Mouse (Mus musculus) ES-E14 (cell line): Measurements from ENCODE around the gene Tmem184b. TPM values are rescaled to one million over a fixed set of nuclear protein-coding genes. Genes with fewer than 3 reads are reported as not detected.

Source experiments
- DNase-seq: peaks from one replicate; pipeline ENCODE4 v3.0.0-alpha.2; 2013; ENCODE audit warnings: low read depth, low spot score
- H3K27ac ChIP-seq: 2 replicates; pipeline ENCODE4 v1.5.1; 2012; ENCODE audit warnings: low read depth, mild to moderate bottlenecking, low read length, moderate library complexity, mixed read lengths; ENCODE audit not compliant: poor library complexity, insufficient read depth, severe bottlenecking
- H3K36me3 ChIP-seq: 2 replicates; pipeline ENCODE4 v1.6.1; 2012; ENCODE audit warnings: mild to moderate bottlenecking, low read length, moderate library complexity, mixed read lengths; ENCODE audit not compliant: control insufficient read depth, poor library complexity, insufficient read depth, severe bottlenecking
- H3K4me1 ChIP-seq, 2 experiments: fragments of 150-350 bp in 1 of 2; sonication (generic) in 1 of 2; 2 replicates each; pipeline ENCODE4 v1.6.1; 2012; ENCODE audit warnings: low read length in 2 of 2, mild to moderate bottlenecking in 1 of 2, mixed read lengths in 1 of 2; ENCODE audit not compliant: control insufficient read depth in 2 of 2, insufficient read depth in 2 of 2, poor library complexity in 1 of 2
- H3K4me3 ChIP-seq, 2 experiments: fragments of 150-350 bp in 1 of 2; sonication (generic) in 1 of 2; 2 replicates each; pipeline ENCODE4 v1.5.1; 2012; ENCODE audit warnings: low read length in 2 of 2, low read depth in 1 of 2, mild to moderate bottlenecking in 1 of 2, mixed read lengths in 1 of 2; ENCODE audit not compliant: insufficient read depth in 1 of 2, poor library complexity in 1 of 2, severe bottlenecking in 1 of 2
- H3K9ac ChIP-seq: 2 replicates; pipeline ENCODE4 v1.6.1; 2012; ENCODE audit warnings: low read depth, mild to moderate bottlenecking, low read length, mixed read lengths; ENCODE audit not compliant: poor library complexity, insufficient read depth, severe bottlenecking
- H3K9me3 ChIP-seq: fragments of 150-350 bp; sonication (generic); 2 replicates; pipeline ENCODE4 v1.6.1; 2012; ENCODE audit warnings: low read depth, mild to moderate bottlenecking, low read length; ENCODE audit not compliant: control insufficient read depth, insufficient read depth
- CHD2 ChIP-seq: IDR thresholded peaks from 2 replicates; pipeline ENCODE4 v1.6.1; 2014; ENCODE audit warnings: mild to moderate bottlenecking, low read depth, low read length, inconsistent platforms
- HCFC1 ChIP-seq: IDR thresholded peaks from 2 replicates; pipeline ENCODE4 v1.6.1; 2012; ENCODE audit warnings: low read length, inconsistent platforms, borderline replicate concordance; ENCODE audit not compliant: insufficient read depth
- MAFK ChIP-seq: IDR thresholded peaks from 2 replicates; pipeline ENCODE4 v1.6.1; 2014; ENCODE audit warnings: mild to moderate bottlenecking, low read depth, low read length, inconsistent platforms; ENCODE audit not compliant: insufficient read depth
- ZC3H11A ChIP-seq: IDR thresholded peaks from 2 replicates; pipeline ENCODE4 v1.6.1; 2012; ENCODE audit warnings: low read depth, mild to moderate bottlenecking, inconsistent platforms, low read length, borderline replicate concordance
- ZNF384 ChIP-seq: IDR thresholded peaks from 2 replicates; pipeline ENCODE4 v1.6.1; 2012; ENCODE audit warnings: low read depth, low read length, inconsistent platforms
- in situ Hi-C, 2 experiments: fragments of 600-800 bp; cut with MboI; formaldehyde crosslinking; loops; one replicate each; pipeline ENCODE4 v1.15.1; 2025; ENCODE audit warnings: low sequenced_read_pairs in 2 of 2, inconsistent platforms in 1 of 2; ENCODE audit not compliant: unreplicated experiment in 2 of 2
- total RNA-seq: library from RNA; depleted of rRNA; stranded (reverse); fragments of 300-350 nt; gene quantifications from 2 replicates; pipeline ENCODE4 v1.2.3, GENCODE M21; 2012

The Tmem184b gene
- total RNA-seq, 1 experiment, result 40.6 TPM

DNA sequence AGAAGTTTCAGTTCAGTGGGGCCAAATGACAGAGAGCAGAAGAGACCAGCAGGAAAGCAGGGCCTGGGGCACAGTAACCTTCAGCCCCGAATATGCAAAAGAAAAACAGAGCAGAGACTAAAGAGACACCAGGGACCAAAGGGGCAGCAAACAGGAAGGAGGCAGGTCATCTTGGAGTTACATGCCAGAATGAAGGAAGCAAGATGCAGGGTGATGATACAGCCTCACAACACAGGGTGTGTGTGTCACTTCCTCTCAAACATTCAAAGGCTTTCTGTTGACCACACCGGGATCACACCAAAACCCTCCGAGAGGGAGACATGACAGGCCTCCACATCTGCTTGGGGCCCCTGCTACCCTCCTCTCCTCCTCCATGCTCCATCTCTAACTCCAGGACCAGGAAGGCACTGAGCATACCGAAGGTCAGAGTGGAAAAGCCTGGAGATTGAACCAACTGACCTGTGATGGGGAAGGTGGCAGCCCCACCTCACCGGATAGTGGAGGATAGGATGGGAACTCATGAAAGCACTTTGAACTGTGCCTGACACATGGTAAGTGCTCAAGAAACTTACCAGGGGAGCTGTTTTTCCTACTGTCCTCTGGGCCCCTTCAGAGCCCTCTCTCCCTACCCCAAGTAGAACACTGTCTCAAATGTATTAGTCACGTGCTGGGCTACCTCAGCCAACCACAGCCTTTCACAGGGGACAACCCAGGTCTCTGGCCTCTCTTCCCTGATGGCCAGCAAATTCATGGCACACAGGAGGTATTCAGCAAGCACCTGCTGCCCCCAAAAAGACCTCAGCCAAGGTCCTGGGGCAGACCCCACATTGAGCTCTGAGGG is 3.0 kb downstream of the Tmem184b start:
- Histone ChIP-seq H3K9ac (peak overlapping the region; percentile 51; the same call in 1 of the 2 replicates), H3K4me1 (peaks cover 11 to 40% of the 10 kb centered on the region in 2 experiments), H3K4me3 (peak overlapping the region in 1 of 2 experiments; percentile 12; a peak in 1 of 4 replicates), H3K36me3 (no peaks in the 10 kb centered on the region; the same call in 1 of the 2 replicates), H3K9me3 (no peaks in the 10 kb centered on the region), H3K27ac (peak overlapping the region; percentile 23)
- in situ Hi-C loops, result no loop called here
- no peak for DNase-seq
- TF ChIP-seq MAFK (no peak), ZNF384 (no peak), ZC3H11A (no peak), CHD2 (no peak), HCFC1 (no peak)

DNA sequence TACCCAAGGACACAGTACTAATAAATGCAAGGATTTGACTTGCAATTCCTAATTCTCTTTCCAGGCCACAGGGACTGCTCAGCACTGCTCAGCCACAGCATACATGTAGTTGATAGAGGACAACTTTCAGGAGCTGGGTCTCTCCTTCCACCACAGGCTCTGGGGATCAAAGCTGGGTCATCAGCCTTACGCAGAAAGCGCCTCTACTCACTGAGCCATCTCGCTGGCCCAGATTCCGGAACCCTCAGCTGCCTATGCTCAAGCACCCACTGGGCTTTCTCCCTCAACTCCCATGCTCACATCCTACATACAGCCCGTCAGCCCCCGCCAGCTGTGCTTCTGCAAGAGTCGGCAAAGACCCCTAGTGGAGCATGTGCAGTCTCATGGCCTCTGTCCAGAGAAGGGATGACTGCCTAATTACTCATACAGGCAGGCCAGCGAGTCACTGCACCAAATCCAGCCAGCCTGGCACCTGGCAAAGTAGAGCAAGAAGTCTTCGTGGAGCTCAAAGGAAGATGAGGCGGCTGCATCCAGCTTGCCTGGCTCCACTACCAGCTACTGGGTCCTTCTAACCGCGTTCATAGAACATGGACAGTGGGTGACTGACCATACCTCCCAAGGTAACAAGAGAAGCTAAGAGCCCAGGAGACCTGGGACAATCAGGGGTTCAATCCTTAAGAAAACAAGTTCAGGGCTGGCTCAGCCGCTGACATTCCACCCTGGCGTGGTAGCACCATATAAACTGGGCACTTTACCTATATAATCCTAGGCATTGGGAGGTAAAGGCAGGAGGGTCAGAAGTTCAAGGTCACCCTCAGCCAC is 3.9 kb downstream of the Tmem184b start:
- Histone ChIP-seq H3K9me3 (no peaks in the 10 kb centered on the region), H3K4me1 (peaks cover 11 to 44% of the 10 kb centered on the region in 2 experiments), H3K27ac (peak overlapping the region; percentile 24; the same call in 1 of the 2 replicates), H3K4me3 (no peak overlapping the region), H3K36me3 (no peaks in the 10 kb centered on the region; the same call in 1 of the 2 replicates), H3K9ac (peak overlapping the region; percentile 25; the same call in 1 of the 2 replicates)
- TF ChIP-seq HCFC1 (no peak), MAFK (no peak), ZNF384 (no peak), CHD2 (no peak), ZC3H11A (no peak)
- in situ Hi-C loops, result no loop called here
- DNase-seq, result no peak

DNA sequence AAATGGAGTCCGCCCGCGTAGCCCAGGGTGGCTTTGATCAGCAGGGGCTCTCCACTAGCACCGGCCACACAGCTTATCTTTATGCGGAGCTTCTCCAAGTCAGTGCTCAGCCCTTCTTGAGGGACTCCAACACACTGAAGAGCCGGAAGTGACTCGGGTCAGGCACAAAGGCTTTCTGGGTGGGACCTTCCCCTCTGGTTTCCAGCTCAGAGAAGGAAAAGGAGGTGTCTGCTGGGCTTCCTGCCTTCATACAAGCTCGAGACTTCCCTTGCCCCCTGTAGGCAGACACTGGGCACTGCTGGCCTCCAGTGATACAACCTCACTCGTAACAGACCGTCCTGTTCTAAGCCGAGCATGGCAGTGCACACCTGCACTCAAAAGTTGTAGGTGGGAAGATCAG is 6.6 kb downstream of the Tmem184b start:
- Histone ChIP-seq H3K27ac (peak overlapping the region; percentile 40; the same call in 1 of the 2 replicates), H3K9ac (peak overlapping the region; percentile 29; the same call in 1 of the 2 replicates), H3K36me3 (no peaks in the 10 kb centered on the region; the same call in 1 of the 2 replicates), H3K4me3 (peak overlapping the region; percentile 2 to 32; a peak in 1 of 4 replicates), H3K4me1 (peaks cover 11 to 45% of the 10 kb centered on the region in 2 experiments), H3K9me3 (no peaks in the 10 kb centered on the region)
- in situ Hi-C loops, result no loop called here
- no peak for DNase-seq
- no peak for TF ChIP-seq HCFC1

DNA sequence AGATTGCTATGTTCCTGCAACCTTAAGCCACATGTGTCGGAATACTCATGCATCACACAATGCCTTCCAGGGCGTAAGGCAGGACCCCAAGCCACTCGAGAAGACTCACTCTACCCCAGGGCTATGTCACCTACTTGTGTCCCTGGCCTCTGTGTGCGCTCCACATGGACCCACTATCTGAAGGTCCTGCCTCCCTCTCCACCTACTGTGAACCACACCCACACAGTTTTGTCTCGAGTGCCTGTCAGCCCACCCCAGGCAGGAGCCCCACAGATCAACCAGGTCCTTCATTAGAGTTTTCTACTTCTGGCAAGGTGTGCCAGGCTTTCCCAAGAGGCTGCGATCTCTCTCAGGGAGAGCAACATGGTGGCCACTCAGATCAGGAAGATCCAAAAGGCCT is 8.1 kb downstream of the Tmem184b start:
- Histone ChIP-seq H3K27ac (no peak overlapping the region), H3K4me3 (no peak overlapping the region), H3K36me3 (no peaks in the 10 kb centered on the region; the same call in 1 of the 2 replicates), H3K4me1 (peaks cover 10 to 37% of the 10 kb centered on the region in 2 experiments), H3K9me3 (no peaks in the 10 kb centered on the region), H3K9ac (no peak overlapping the region)
- no peak for TF ChIP-seq ZC3H11A
- TF ChIP-seq CHD2, result no peak
- TF ChIP-seq MAFK, result no peak
- no peak for TF ChIP-seq HCFC1
- TF ChIP-seq ZNF384, result no peak
- in situ Hi-C loops, result no loop called here
- no peak for DNase-seq
